ENCODE assay signal across 8 mouse cellular contexts in the genomic region with DNA sequence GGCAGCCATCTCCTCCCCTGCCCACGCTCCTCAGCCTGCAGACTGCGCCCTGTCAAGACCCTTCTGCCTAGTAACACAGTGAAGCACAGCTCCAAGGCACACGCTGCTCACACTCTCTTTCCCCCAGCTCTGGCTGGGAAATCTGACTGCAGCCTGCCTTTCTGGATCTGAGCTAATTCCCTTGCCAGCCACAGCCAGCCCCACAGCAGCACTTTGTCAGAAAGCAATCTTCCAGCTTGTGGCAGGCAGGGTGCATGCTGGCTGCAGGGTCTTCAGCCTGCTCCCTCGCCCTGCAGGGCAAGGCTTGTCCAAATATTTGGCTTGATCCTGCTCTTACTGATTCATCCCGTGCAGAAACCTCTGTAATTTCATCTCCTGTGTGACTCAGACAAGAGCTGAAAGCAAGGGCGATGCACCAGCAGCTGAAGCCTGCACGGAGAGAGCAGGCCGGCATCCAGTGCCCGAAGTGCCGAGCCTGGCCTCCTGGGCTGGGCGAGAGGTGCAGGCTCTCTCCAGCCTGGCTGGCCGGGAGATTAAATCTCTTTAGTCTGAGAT.
DNase-seq lines count a peak whose midpoint lies in the region; ATAC-seq and TF ChIP-seq lines count a peak whose summit lies in the region.

No protein-coding gene starts in this region.

- H3K4me1 ChIP-seq in kidney, embryonic 16.5 days (ENCODE audit: insufficient read depth, low read length), result peaks cover 29% of the 10 kb centered on the region
- peaks cover 38% of the 10 kb centered on the region for H3K4me1 ChIP-seq in forebrain, embryonic 12.5 days
- H3K4me1 ChIP-seq in midbrain, embryonic 16.5 days (ENCODE audit: control insufficient read depth, insufficient read depth, low read length), result peaks cover 29% of the 10 kb centered on the region

- H3K27me3 ChIP-seq in kidney, embryonic 16.5 days (ENCODE audit: insufficient read depth, low read length), result no peaks in the 10 kb centered on the region
- H3K27me3 ChIP-seq in forebrain, embryonic 12.5 days, result peaks cover 6% of the 10 kb centered on the region; the same call in 1 of the 2 replicates
- H3K27me3 ChIP-seq in midbrain, embryonic 16.5 days (ENCODE audit: control insufficient read depth, insufficient read depth, low read depth, low read length), result no peaks in the 10 kb centered on the region

- no peak overlapping the region for H3K4me3 ChIP-seq in kidney, embryonic 16.5 days (ENCODE audit: low read length)
- H3K4me3 ChIP-seq in forebrain, embryonic 12.5 days (replicated peaks), result no peak overlapping the region
- peak overlapping the region; percentile 24; the same call in 1 of the 2 replicates for H3K4me3 ChIP-seq in layer of hippocampus, adult 2 months
- no peak overlapping the region for H3K4me3 ChIP-seq in midbrain, embryonic 16.5 days (ENCODE audit: low read depth, low read length)

- peak; percentile 38; the same call in 1 of the 2 replicates for TF ChIP-seq CTCF in layer of hippocampus, adult 2 months (conservative IDR thresholded peaks at IDR 0.05)

- no peaks in the 10 kb centered on the region for H3K9me3 ChIP-seq in kidney, embryonic 16.5 days (ENCODE audit: low read length)
- no peaks in the 10 kb centered on the region for H3K9me3 ChIP-seq in forebrain, embryonic 12.5 days
- no peaks in the 10 kb centered on the region for H3K9me3 ChIP-seq in midbrain, embryonic 16.5 days (replicated peaks; ENCODE audit: control insufficient read depth, low read length, poor library complexity, severe bottlenecking)

- DNase-seq in kidney, adult 8-10 months, result no peak
- DNase-seq in adrenal gland, postnatal 25 days, result peak; percentile 51
- DNase-seq in layer of hippocampus, adult 2 months (ENCODE audit: low spot score in 2 of 2), result peak; percentile 52 to 54

- H3K36me3 ChIP-seq in kidney, embryonic 16.5 days (ENCODE audit: insufficient read depth, low read length), result no peaks in the 10 kb centered on the region
- H3K36me3 ChIP-seq in forebrain, embryonic 12.5 days (replicated peaks), result no peaks in the 10 kb centered on the region
- H3K36me3 ChIP-seq in midbrain, embryonic 16.5 days (ENCODE audit: control insufficient read depth, insufficient read depth, low read length), result no peaks in the 10 kb centered on the region

- peak overlapping the region; percentile 6; the same call in 1 of the 2 replicates for H3K27ac ChIP-seq in kidney, embryonic 16.5 days (ENCODE audit: low read length)
- H3K27ac ChIP-seq in forebrain, embryonic 12.5 days, result peak overlapping the region; percentile 47; the same call in 1 of the 2 replicates
- peak overlapping the region; percentile 94 for H3K27ac ChIP-seq in layer of hippocampus, adult 2 months
- peak overlapping the region; percentile 86 for H3K27ac ChIP-seq in midbrain, embryonic 16.5 days (ENCODE audit: low read length)

- 10% methylated on average over 12 of the region's 12 CpGs for WGBS in kidney, embryonic 16.5 days
- WGBS in forebrain, embryonic 12.5 days, result 44% methylated on average over 12 of the region's 12 CpGs
- 21% methylated on average over 12 of the region's 12 CpGs for WGBS in midbrain, embryonic 16.5 days

- H3K4me2 ChIP-seq in kidney, embryonic 16.5 days (replicated peaks; ENCODE audit: low read depth, low read length), result peak overlapping the region; percentile 21; the same call in 1 of the 2 replicates
- H3K4me2 ChIP-seq in forebrain, embryonic 12.5 days, result peak overlapping the region; percentile 27; the same call in 1 of the 2 replicates
- H3K4me2 ChIP-seq in midbrain, embryonic 16.5 days (ENCODE audit: low read length), result peak overlapping the region; percentile 32

- H3K9ac ChIP-seq in kidney, embryonic 16.5 days (replicated peaks; ENCODE audit: low read length), result no peak overlapping the region
- no peak overlapping the region for H3K9ac ChIP-seq in forebrain, embryonic 12.5 days
- H3K9ac ChIP-seq in midbrain, embryonic 16.5 days (ENCODE audit: low read depth, low read length), result peak overlapping the region; percentile 43

- ATAC-seq in kidney, embryonic 16.5 days (ENCODE audit: low FRiP score, low TSS enrichment), result peak; percentile 62
- no peak for ATAC-seq in forebrain, embryonic 12.5 days (ENCODE audit: low FRiP score)
- ATAC-seq in midbrain, embryonic 16.5 days, result peak; percentile 44
- ATAC-seq in megakaryocyte-erythroid progenitor cell, adult 5-6 weeks (replicated peaks; ENCODE audit: low FRiP score, low TSS enrichment, poor library complexity, severe bottlenecking), result no peak
- ATAC-seq in activated CD4-positive, CD25-positive, alpha-beta regulatory T cell, adult 4 months, result no peak

Comparison
In these comparisons a context has a peak if more than half of its experiments do, and no peak if none do; other contexts are left out.
1. ATAC-seq: peak in kidney, embryonic 16.5 days (single experiment) and midbrain, embryonic 16.5 days (single experiment); none in forebrain, embryonic 12.5 days (single experiment), megakaryocyte-erythroid progenitor cell, adult 5-6 weeks (single experiment) and activated CD4-positive, CD25-positive, alpha-beta regulatory T cell, adult 4 months (single experiment).
2. H3K27ac ChIP-seq: peak in every context shown above with its lines; median percentile 94 in layer of hippocampus, adult 2 months; 86 in midbrain, embryonic 16.5 days; 47 in forebrain, embryonic 12.5 days; 6 in kidney, embryonic 16.5 days.
3. DNase-seq: peak in adrenal gland, postnatal 25 days (single experiment) and layer of hippocampus, adult 2 months (2 of 2); none in kidney, adult 8-10 months (0 of 2).
4. Peak in every context shown above with its lines, with median percentiles within 50 percentile points of each other: H3K4me2 ChIP-seq.